Mouse (Mus musculus) cerebellum, adult 2 months (tissue): Measurements from ENCODE around the gene Sbf1.

ENCODE experiments used
- CTCF ChIP-seq: fragments of 200-500 bp; IDR thresholded peaks from 2 replicates; pipeline ENCODE4 v1.5.1; 2011; ENCODE audit warnings: low read depth, mild to moderate bottlenecking, control low read depth, low read length, moderate library complexity, borderline replicate concordance; ENCODE audit not compliant: insufficient read depth
- POLR2A ChIP-seq: fragments of 200-500 bp; IDR thresholded peaks from 2 replicates; pipeline ENCODE4 v1.6.1; 2011; ENCODE audit warnings: low read length, control low read depth, borderline replicate concordance; ENCODE audit not compliant: insufficient read depth

DNA sequence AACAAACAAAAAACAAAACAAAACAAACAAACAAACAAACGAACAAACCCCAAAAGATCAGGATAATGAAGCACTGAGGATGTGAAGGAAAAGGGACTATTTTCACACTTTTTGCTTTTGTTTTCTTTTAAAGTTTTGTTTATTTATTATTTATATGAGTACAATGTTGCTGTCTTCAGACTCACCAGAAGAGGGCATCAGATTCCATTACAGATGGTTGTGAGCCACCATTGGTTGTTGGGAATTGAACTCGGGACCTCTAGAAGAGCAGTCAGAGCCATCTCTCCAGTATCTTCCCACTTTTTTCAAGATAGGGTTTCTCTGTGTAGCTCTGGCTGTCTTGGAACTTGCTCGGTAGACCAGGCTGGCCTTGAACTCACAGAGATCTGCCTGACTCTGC is 28.2 kb upstream of the Sbf1 start:
- no peak for TF ChIP-seq POLR2A
- peak; percentile 33; the same call in 1 of the 2 replicates for TF ChIP-seq CTCF
